Mouse (Mus musculus) embryonic fibroblast, embryonic 13.5 days (primary cell): ENCODE data around the gene Terb1. TPM values are rescaled to one million over a fixed set of nuclear protein-coding genes. Genes with fewer than 3 reads are reported as not detected.

Experiments
- H3K27ac ChIP-seq: 2 replicates; pipeline ENCODE4 v1.5.1; 2012; ENCODE audit warnings: low read length, control low read depth, inconsistent platforms; ENCODE audit not compliant: insufficient read depth
- H3K4me1 ChIP-seq: 2 replicates; pipeline ENCODE4 v1.6.1; 2011; ENCODE audit warnings: low read length; ENCODE audit not compliant: control insufficient read depth, insufficient read depth
- H3K4me3 ChIP-seq: 2 replicates; pipeline ENCODE4 v1.5.1; 2011; ENCODE audit warnings: mild to moderate bottlenecking, control low read depth, low read length; ENCODE audit not compliant: insufficient read depth
- CTCF ChIP-seq: IDR thresholded peaks from 2 replicates; pipeline ENCODE4 v1.5.1; 2011; ENCODE audit warnings: mild to moderate bottlenecking, control low read depth, low read length, moderate library complexity, borderline replicate concordance; ENCODE audit not compliant: insufficient read depth
- POLR2A ChIP-seq: IDR thresholded peaks from 2 replicates; pipeline ENCODE4 v1.6.1; 2011; ENCODE audit warnings: low read depth, mild to moderate bottlenecking, control low read depth, low read length, moderate library complexity
- polyA plus RNA-seq: library from polyadenylated mRNA; stranded (reverse); fragments of >200 nt; gene quantifications from 2 replicates; pipeline ENCODE4 v1.2.4, GENCODE M21; 2011; ENCODE audit warnings: low read depth; ENCODE audit not compliant: missing spikeins, insufficient read length

The Terb1 gene
- polyA plus RNA-seq, 1 experiment = 0.25 TPM

DNA sequence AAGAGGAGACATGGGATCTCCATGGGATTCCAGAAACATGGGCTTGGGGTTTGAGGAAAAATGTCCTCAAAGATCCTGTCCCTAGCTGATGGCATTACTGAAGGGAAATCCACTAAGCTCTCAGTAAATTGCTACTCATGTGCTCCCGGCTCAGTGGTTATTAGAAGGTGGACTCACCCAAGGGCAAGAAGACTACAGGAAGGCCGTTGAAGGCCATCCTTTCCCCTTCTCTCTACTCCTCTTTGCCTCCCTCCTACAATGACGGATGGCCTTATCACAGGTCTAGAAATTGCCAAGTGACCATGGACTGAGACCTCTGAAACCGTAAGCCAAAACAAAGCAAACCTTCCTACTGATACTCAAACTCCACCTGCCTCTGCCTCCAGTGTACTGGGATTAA is 73.1 kb downstream of the Terb1 start:
- no peak overlapping the region for H3K4me3 ChIP-seq

DNA sequence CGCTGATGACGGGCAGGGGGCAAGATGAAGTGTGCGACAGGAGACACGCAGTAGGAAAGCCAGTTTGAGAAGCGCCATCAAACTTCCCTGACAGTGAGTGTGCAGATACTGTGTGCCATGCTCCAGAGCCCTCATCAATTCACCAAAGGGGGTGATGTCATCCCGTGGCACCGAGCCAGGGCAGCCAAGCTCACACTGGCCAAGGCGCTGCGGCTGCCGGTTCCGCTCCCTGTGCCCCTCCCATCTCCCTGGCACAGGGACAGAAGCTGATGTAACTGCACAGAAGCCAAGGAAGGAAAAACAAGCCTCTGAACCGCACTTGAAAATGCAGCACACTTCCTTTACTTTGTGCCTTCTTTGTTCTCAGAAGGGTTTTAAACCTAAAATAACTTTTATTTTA is 73.7 kb downstream of the Terb1 start:
- H3K4me3 ChIP-seq = no peak overlapping the region
- H3K4me1 ChIP-seq = peaks cover 4% of the 10 kb centered on the region; the same call in 1 of the 2 replicates
- peak overlapping the region; percentile 72 for H3K27ac ChIP-seq
- TF ChIP-seq POLR2A (no peak), CTCF (no peak)

More for the DNA sequence above, 73.1 kb downstream of the Terb1 start:
- peak overlapping the region; percentile 72 for H3K27ac ChIP-seq
- TF ChIP-seq POLR2A = no peak
- TF ChIP-seq CTCF = no peak
- H3K4me1 ChIP-seq = peaks cover 7% of the 10 kb centered on the region; the same call in 1 of the 2 replicates

- no peak overlapping the region for H3K27ac ChIP-seq
- TF ChIP-seq CTCF (0 out of 2 replicates have a peak, but pooled peaks have one; percentile 11), POLR2A (no peak)
Observed at GRCm38 (mm10) chr8:104434826-104435354, 74.8 kb downstream of the Terb1 start.

GRCm38 (mm10) chr8:104434275-104434674 is 75.4 kb downstream of the Terb1 start:
- Histone ChIP-seq H3K27ac (no peak overlapping the region), H3K4me3 (no peak overlapping the region), H3K4me1 (peaks cover 3% of the 10 kb centered on the region; the same call in 1 of the 2 replicates)
- no peak for TF ChIP-seq CTCF
- no peak for TF ChIP-seq POLR2A

More at GRCm38 (mm10) chr8:104434826-104435354, 74.8 kb downstream of the Terb1 start:
- Histone ChIP-seq H3K4me3 (no peak overlapping the region), H3K4me1 (peaks cover 3% of the 10 kb centered on the region; the same call in 1 of the 2 replicates)

DNA sequence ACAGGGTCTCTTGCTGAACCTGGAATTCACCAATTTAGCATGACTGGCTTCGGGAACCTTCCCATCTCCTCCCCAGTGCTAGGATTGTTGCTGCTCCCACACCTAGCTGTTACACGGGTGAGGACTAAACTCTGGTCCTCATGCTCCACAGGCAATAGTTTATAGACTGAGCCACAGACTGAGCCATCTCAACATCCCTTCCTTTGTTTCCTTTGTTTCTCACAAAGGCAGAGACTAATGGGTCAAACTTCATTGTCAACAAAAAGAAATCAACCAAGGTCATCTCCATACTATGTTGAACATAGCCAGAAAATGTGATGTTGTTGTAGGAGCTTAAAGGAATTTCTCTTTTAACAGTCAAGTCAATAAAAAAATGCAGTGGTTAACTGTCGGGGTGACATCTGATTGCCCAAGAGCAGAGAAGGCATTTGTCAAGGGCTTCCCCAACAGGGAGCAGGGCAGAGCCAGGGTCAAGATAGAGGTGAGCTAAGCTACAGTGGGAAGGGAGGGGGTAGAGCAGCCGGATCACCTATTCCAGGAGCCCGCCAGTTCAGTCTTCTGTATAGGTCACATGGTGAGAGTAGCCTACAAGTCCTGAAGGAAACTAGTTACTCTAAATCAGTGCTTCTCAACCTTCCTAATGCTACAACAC is 76.4 kb downstream of the Terb1 start:
- peaks cover 3% of the 10 kb centered on the region; the same call in 1 of the 2 replicates for H3K4me1 ChIP-seq
- no peak overlapping the region for H3K27ac ChIP-seq
- TF ChIP-seq POLR2A (no peak), CTCF (no peak)
- no peak overlapping the region for H3K4me3 ChIP-seq

DNA sequence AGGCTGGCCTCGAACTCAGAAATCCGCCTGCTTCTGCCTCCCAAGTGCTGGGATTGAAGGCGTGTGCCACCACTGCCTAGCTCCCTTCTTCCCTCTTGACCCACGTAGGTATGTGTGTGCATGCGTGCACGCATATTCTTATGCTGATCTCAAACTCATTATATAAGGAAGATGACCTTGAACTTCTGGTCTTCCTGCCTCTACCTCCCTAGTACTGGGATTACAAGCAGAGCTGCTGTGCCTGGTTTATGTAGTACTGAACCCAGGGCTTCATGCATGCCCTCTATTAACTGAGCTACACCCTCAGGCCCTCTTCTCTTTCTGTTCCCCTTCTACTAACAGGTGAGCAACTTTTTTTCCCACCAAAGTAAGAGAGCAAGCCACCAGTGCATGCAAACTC is 77.1 kb downstream of the Terb1 start:
- Histone ChIP-seq H3K4me1 (peaks cover 3% of the 10 kb centered on the region; the same call in 1 of the 2 replicates), H3K27ac (no peak overlapping the region), H3K4me3 (no peak overlapping the region)
- TF ChIP-seq POLR2A (no peak), CTCF (no peak)

GRCm38 (mm10) chr8:104430230-104430629 is 79.5 kb downstream of the Terb1 start:
- H3K27ac ChIP-seq = no peak overlapping the region
- TF ChIP-seq CTCF (no peak), POLR2A (no peak)
- H3K4me3 ChIP-seq = no peak overlapping the region

DNA sequence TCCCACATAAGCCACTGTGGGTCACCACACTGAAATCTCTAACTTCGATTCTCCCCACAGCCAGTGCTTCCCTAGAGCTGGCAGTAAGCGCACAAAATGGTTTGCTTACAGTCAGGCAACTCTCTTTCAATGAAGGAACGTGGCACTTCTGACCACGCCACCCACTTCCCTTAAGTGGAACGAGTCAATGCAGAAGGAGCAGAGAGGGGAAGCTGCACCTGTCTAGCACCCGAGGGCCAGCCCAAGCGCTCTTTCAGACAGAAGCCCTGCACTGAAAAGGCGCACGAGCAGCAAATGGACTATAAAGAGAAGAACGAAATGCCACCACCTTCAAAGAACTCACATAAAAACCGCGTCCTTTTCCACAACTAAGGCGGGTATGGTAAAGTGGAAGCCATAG is 82.0 kb downstream of the Terb1 start:
- Histone ChIP-seq H3K27ac (no peak overlapping the region), H3K4me3 (no peak overlapping the region), H3K4me1 (no peaks in the 10 kb centered on the region)
- TF ChIP-seq CTCF = no peak

More at GRCm38 (mm10) chr8:104430230-104430629, 79.5 kb downstream of the Terb1 start:
- H3K4me1 ChIP-seq = no peaks in the 10 kb centered on the region

DNA sequence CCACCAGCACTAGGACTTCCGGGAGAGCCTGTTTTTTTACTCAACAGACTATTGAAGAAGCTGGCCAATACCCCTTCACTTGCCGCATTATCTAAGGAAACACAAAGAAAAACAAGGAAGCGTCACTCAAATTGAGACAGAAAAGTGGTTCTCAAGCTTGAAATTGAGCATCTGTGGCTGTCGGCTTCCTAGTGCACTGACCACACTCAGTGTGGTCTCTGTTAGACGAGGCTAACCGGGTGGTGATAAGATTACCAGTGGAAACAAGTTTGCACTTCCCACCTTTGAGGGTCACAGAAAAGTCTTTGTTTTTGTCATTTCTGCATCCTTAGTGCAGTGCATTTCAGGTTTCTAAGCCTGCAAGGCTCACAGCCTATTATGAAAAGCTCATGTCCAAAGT is 87.4 kb downstream of the Terb1 start:
- Histone ChIP-seq H3K4me3 (no peak overlapping the region), H3K27ac (no peak overlapping the region), H3K4me1 (no peaks in the 10 kb centered on the region)
- TF ChIP-seq POLR2A = no peak
- TF ChIP-seq CTCF = no peak

DNA sequence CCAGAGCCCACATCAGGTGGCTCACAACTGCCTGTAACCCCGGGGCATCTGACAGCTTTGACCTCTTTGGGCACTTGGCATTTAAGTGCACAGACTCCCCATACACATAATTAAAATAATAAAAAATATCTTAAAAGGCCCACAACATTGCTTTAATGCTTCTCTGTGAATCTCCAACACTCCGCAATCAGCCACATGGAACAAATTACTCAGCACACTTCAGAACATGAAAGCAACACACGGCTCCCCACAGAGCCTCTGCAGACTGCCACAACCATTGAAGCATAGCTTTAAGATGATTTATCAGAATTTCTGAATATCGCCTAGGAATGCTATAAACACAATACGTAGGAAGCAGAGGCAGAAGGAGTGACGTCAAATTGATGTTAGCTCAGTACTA is 93.7 kb downstream of the Terb1 start:
- TF ChIP-seq POLR2A (no peak), CTCF (no peak)
- Histone ChIP-seq H3K4me3 (no peak overlapping the region), H3K27ac (no peak overlapping the region), H3K4me1 (peaks cover 21% of the 10 kb centered on the region)
